Mouse (Mus musculus): ENCODE results near the gene Tex2.
"Not testable (repeated sequence)": the region's sequence is repeated elsewhere in the genome, so short reads cannot be mapped to it uniquely, and the experiment has no call there.

The Tex2 gene

DNA sequence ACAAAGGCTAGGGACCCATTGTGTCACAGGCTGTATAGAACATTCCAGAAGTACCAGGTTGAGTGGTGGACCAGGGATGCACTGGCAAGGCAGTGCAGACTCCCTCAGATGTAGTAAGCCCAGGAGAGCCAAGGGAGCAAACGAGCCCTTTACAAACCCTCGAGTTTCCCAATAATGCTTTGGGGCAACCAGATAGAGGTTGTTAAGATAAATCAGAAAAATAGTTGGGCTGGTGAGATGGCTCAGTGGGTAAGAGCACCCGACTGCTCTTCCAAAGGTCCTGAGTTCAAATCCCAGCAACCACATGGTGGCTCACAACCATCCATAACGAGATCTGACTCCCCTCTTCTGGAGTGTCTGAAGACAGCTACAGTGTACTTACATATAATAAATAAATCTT lies 5.5 kb upstream of the Tex2 start:
- DNase-seq (ENCODE audit: low read depth, low spot score), result not testable (repeated sequence)

DNA sequence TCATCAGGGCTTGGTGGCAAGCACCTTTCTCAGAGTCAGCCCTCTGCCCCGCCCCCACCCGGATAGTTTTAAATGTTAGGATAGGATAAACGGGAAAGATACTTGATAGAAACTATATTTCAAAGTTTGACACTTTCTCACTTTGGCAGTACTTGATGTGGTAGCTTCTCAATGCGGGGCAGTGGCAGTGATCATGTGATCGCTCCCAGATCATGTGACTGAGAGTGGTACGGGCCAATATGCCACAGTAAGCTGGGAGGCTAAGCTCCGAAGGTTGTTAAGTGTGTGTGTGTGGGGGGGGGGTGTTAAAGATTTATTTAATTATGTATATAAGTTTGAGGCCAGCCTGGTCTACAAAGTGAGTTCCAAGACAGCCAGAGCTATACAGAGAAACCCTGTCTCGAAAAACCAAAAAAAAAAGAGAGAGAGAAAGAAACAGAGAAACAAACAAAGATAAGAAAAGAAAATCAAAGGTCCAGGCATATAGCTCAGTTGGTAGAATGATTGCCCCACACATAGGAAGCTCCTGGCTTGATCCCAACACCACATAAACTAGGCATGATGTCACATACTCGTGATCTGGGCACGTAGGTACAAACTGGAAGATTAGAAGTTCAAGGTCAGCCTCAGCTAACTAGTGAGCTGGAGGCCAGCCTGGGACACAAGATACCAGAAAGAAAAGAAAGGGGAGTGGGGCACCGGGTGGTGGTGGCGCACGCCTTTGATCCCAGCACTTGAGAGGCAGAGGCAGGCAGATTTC lies 4.8 kb upstream of the Tex2 start:
- DNase-seq (ENCODE audit: low read depth, low spot score), result no peak

DNA sequence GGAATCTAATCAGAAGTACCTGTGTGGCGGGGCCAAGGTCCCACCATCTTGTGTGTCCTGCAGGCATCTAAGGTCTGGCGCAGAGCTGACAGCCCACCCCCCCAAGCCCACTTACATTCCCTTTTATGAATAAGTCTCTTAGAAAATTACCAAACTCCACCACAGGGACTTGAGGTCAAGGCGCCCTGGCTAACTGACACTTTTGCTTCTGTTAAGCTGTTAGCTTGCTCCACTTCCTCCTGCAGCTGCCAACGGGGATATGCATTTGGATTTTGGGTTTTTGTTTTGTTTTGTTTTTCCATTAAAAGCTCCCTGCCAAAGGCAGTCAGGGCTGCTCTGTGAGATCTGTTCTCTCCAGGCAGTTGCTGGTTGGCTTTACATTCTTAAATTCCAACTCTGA lies 2.3 kb upstream of the Tex2 start:
- DNase-seq (ENCODE audit: low read depth, low spot score), result no peak

DNA sequence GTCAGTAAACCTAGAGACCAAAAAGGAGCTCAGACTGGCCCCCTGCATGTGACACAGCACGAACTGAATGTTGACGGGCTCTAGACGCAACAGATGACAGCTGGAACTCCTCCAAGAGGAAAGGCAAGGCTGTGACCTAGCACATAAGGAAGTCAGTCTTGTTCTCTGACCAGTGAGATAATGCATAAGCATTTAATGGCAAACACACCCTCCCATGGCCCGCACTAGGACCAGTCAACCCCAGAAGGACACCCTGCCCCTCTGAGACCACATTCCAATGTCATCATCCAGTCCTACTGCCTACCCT lies 1.1 kb upstream of the Tex2 start:
- no peak for DNase-seq (ENCODE audit: low read depth, low spot score)

DNA sequence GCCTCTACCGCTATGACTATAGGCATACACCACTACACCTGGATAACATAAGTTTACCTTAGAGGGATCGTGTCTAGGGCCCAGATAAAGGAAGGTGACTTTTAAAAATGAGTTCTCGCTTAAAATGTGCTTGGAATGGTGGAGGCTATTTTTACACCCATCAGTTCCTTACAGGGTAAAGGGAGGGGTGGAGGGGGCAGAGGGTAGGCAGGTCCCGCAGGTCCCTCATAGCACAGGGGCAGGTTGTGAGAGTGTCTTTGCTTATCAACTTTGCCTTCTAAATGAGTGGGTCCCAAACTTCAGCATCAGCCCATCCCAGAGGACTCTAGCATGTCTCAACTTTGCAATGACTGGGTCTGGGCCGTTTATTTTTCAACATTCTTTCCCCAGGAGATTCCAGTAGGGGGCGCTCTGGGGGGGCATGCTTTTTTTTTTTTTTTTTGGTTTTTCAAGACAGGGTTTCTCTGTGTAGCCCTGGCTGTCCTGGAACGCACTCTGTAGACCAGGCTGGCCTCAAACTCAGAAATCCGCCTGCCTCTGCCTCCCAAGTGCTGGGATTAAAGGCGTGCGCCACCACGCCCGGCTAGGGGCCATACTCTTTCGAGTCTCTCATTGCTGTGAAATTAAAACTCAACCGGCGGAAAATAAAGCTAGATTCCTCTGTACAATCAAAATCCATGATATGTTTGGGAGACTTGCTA lies 565 bp upstream of the Tex2 start:
- no peak for DNase-seq (ENCODE audit: low read depth, low spot score)

DNA sequence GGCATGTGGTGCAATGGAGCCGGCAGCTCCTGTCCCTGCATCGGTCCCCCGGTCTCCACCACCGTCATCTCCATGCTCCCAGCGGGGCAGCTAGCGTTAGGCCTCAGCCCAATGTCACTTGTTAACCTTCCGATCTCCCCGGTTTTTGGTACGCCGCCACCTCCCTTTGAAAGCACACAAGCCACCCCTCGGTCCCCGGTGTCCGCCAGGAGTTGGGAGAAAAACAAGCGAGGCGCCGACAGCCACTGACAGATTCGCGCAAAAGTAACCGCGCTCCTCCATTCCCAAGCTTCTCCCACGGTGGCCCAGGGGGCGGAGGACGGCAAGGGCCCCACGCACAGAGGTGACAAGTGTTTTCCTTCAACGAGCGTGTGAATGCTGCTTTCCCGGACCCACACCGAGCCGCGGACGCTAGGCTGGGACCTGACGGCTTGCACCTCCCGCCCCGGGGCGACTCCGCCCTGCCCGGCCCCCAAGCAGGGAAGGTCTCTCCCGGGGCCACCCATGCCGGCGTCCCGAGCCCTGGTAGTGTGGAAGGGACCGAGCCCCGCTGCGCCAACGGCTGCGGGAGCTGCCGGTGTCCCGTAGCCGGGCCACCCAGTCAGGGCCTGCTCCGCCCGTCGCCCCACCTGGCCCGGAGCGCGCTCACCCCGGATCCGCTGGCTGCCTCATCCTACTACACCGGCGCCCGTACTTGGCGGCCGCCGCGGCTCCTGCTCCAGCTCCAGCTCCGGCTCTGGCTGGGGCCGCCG lies 838 bp downstream of the Tex2 start:
- no peak for DNase-seq (ENCODE audit: low read depth, low spot score)

DNA sequence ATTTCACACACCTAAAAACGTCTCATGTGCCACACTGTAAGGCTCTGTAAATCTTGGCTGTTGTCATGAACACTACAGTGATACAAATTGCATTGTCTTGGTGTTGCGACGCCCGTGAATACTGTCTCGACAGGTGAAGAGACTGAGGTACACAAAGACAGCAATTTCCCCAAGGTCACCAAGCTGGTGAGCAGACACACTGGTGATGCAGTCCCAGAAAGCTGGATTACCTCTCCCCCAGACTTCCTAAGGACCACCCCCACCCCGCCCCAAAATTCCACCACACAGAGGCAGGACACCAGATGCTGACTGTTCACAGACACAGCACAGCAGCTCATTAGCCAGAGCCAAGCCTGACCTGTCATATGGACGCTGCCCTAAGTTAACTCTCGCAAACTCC lies 3.5 kb downstream of the Tex2 start:
- DNase-seq (ENCODE audit: low read depth, low spot score), result no peak

DNA sequence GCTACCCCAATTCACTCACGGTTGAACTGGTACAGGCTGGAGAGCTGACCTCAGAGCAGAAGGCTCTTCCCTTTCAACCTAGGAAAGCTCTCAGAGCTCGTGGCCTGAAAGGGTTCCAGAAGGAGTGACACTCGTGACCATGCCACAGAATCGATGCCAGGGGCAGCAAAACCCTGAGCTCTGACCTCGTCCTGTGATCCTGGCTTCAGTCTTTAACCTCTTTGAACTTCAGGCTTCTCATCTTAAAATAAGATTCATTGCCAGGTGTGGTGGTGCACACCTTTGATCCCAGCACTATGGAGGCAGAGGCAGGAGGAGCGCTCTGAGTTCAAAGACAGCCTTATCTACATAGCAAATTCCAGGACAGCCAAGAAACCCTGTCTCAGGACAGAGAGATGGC lies 5.9 kb downstream of the Tex2 start:
- no peak for DNase-seq (ENCODE audit: low read depth, low spot score)

DNA sequence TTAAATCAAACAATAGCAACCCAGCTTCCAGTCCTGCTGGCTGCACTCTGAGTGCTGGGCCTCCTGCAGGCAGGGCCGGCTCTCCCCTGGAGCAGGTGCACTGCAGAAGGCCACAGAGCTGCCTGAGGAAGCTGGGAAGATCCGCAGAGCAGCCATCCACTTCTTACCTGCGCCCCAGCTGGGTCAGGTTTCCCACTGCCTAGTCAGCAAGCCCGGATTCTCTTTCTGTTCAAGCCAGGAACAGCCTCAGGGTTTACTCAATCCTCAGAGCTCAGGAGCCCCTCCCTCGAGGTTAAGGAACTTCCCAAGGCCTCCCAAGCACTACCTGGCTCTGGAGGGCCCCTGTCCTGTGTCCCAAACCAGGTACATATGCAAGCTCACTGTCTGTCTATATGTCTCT lies 7.2 kb downstream of the Tex2 start:
- DNase-seq (ENCODE audit: low read depth, low spot score), result no peak

DNA sequence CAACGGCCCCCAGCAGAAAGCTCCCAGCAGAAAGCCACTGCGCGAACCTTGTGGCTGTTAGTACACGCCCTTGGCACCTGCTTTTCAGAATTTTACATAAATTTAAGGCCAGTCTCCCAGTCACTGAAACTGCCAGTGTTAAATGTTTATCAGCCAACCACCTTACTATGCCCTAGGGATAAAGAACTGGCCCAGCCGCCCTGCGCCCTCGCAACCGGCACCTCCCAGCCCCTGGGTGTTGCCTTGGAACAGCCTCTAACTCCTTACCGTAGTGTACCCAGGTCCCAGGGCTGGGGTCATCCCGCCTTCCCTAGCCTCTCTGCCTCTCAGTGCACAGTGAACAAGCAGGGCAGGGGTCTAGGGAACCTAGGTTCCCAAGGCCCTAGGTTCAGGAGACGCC lies 10.0 kb downstream of the Tex2 start:
- DNase-seq (ENCODE audit: low read depth, low spot score), result no peak

DNA sequence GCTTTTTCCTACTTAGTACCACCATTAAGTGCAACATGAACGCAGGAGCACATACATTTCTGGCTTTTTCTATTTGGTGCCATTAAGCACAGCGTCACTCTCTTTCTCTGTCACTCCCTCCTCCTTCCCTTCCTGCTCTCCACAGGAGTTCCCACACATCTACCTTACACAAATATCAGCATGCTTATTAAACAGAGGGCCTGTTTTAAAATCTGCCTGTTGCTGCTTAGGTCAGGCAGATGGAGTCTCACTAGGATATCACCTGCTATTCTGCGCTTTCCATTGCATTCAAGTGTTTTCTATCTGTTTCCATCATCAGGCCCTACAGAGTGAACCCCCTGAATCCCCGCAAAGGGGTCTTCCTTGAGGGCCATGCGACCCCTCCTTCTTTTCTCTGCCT lies 13.1 kb downstream of the Tex2 start:
- DNase-seq (ENCODE audit: low read depth, low spot score), result no peak

DNA sequence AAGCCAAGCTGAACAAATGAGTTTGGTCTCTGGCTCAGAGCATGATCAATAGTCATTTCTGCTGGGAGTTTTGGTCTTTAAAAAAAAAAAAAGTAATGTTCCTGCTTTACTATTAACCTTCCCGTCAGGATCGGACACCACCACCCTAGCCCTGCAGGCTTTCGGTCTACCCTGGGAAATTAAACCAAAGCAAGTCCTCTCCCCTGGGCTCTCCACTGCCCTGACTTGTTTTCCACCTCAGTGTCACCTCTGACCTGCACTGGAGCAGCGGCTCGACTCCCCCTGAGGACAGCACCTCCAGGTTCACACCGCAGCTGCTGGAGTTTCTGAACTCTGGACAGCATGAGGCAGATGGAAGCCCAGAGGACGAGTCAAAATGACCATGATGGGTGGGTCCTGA lies 13.9 kb downstream of the Tex2 start:
- no peak for DNase-seq (ENCODE audit: low read depth, low spot score)

DNA sequence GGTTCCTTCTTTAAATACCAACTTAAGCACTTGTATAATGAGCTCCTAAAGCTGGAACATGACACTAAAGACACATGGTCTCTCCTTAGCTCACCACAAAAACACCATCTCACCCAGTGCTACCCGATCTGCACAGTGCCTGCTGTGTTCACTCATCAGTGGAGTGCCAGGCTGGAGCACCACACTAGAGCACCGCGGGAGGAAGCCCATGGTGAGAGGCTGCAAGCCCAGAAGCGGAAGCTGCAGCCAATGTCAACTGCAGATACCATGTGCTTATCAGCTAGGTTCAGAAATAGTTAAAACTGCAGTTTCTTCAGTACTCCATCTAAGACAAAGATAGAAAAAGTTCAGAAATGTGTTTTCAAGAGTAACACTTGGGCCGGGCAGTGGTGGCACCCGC lies 14.9 kb downstream of the Tex2 start:
- no peak for DNase-seq (ENCODE audit: low read depth, low spot score)

DNA sequence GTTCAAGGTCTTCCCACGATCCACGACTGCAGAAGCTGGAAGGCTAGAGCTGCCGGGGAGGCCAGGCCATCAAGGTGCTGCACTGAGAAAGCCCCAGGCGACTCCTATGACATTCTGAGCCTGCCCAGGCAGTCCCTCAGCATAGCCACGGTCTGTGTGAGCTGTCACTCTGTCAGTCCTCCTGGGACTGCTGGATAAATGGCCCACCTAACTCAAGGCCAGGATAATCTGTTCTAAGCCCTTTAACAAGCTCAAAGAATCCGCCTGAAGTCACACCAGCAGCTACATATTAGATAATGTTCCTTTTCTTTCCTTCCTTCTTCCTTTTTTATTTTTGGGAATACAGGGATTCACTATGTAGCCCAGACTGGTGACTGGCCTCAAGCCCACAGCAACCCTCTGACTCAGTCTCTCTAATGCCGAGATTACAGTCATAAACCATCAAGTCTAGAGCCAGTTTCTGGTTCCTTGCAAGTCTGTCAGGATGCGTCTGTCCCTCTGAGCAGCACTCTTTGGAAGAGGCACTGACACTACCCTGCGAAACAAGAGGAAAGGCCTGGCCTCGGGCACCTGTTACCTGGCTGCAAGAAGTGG lies 15.4 kb downstream of the Tex2 start:
- DNase-seq (ENCODE audit: low read depth, low spot score), result no peak

DNA sequence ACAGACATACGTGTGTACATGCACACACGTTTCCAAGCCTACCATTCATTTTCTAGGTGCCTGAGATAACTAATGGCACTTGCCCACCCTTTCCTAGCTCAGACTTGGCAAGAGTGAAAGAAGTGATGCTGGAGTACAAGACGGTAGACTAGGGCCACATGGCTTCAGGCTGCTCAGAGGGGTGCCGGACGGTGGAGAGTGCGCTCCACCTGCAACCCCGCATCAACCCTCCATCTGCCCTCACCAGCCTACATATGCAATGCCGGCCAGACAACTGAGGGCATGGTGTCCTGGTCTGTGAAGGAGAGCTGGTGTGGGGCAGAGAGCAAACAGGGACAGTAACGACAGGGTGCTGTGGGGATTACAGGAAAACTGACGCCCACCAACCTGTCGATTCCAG lies 22.0 kb downstream of the Tex2 start:
- no peak for DNase-seq (ENCODE audit: low read depth, low spot score)

DNA sequence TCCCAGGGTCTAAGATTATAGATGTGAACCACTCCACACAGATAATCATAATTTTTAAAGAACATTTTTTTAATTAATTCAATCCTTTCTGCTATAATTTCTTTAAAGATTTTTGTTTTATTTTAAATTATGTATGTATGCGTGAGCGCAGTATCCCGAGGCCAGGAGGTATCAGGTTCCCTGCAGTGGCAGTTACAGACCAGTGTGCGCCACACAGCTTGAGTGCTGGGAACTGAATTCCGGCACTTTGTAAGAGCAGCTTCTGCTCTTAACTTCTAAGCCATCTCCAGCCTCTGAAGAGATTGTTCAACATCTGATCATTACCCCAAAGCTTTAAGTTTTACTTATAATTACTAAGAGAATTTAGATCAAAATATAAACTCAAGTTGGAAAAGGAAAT lies 23.1 kb downstream of the Tex2 start:
- no peak for DNase-seq (ENCODE audit: low read depth, low spot score)

DNA sequence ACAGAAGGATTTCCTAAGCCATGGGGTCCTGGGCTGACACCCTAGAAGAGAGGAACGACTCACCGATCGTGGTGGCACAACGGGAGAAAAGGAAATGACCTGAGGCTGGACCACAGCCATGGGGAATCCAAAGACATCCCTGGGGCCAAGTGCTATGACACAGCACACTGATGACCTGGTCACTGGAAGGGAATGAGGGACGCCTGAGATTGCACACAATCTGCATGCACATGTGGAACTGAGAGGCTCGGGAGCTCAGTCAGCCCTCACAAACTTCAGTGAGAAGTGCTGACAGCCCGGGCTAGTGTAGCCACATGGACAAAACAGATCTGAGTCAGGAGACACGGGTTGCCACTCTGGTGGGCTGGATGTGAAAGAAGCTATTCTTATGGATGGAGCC lies 24.4 kb downstream of the Tex2 start:
- no peak for DNase-seq (ENCODE audit: low read depth, low spot score)

DNA sequence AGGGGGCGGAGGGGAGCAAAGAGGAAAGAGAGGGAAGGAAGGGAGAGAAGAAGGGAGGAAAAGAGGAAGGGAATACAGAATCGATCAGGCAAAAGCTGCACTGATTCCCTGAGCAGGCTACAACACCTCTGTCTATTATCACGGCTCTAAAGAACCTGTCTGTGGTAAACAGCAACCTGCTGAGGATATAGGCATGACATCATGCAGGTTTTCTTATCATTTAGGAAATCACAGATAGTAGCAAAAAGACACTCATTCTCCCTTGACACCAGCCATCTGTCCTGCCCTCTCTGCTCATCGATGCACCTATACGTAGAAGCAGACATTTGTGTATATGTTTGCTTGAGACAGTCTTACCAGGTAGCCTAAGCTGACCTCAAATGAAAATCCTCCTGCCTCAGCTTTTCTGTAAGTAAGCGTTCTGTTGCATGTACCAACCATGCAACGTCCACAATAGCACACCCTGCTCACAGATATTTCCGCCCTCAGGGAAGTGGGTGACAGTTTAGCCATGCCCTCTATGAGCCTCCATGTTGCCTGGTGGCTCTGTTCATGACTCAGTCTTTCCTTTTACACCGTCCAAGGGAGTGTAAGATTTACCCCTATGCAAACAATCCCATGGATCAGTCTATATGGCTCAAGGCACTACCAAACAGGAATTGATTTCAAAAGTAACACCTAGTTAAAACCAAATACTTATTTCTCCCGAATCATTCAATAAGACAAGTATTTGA lies 25.3 kb downstream of the Tex2 start:
- no peak for DNase-seq (ENCODE audit: low read depth, low spot score)

DNA sequence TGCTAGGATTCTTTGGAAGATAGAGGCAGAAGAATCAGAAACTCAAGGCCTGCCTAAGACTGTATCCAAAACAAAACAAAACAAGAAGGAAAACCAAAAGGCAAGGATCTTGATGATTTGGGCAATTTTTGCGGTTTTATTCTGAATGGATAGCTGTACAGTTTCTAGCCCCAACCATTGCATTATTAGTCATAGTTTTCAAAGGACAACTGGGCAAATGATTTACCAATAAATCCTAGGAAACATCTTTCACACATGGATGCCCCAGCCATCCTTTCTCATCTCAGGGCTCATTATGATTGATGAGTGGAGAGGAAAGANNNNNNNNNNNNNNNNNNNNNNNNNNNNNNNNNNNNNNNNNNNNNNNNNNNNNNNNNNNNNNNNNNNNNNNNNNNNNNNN lies 29.4 kb downstream of the Tex2 start:
- DNase-seq (ENCODE audit: low read depth, low spot score), result no peak

DNA sequence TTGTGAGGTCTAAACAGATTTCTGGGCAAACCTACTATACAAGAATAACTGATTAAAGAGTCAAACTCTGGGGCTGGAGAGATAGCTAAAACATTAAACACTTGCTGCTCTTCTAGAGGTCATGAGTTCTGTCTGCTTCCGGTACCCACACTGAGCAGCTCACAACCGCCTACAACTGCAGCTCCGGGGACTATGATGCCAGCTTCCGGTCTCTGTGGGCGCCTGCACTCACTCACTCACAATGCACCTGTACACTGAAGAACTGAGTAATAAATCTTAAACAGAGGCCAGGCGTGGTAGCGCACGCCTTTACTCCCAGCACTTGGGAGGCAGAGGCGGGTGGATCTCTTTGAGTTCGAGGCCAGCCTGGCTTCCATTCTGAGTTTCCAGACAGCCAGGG lies 31.9 kb downstream of the Tex2 start:
- no peak for DNase-seq (ENCODE audit: low read depth, low spot score)

DNA sequence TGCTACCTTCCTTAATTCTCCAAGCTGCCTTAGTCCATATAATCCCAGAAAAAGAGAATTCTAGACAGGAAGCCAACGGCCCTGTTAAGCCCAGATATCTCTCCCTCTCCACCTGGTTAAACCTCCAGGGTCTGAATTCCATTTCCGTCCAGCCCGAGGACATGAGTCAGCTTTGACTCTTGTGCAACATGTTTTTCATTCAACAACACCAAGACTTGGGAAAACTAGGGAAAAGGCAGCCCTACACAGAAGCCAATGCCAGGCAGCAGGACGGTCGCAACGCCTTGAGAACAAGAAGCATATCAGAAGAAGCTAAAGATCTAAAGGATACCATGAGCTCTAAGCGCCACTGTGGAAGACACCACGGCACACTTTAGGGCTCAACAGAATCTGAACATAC lies 32.8 kb downstream of the Tex2 start:
- no peak for DNase-seq (ENCODE audit: low read depth, low spot score)

DNA sequence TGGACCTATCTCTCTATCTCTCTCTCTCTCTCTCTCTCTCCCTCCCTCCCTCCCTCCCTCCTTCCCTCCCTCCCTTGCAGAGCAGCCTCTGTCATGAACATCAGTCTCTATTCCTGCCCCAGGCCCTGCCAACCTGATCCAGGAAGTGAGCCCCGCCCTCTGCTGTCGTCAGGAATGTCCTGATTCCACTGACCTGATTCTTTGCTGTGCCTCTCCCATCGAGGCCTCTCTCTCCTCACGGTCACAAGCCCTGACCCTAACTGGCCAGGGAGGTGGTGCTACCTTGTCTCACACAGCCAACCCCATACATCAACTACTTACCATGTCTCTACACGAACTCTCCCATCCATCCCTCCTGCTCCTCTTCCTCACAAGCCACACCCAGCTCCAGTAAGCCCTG lies 33.3 kb downstream of the Tex2 start:
- no peak for DNase-seq (ENCODE audit: low read depth, low spot score)

Measured in brain, embryonic 18.5 days (tissue).